Mouse (Mus musculus): ENCODE results near the gene Rfx8. TPM values are rescaled to one million over a fixed set of nuclear protein-coding genes. Genes with fewer than 3 reads are reported as not detected.

Rfx8 gene
- total RNA-seq (2017), result 0.65 and 3.3 TPM in 2 replicates

DNA sequence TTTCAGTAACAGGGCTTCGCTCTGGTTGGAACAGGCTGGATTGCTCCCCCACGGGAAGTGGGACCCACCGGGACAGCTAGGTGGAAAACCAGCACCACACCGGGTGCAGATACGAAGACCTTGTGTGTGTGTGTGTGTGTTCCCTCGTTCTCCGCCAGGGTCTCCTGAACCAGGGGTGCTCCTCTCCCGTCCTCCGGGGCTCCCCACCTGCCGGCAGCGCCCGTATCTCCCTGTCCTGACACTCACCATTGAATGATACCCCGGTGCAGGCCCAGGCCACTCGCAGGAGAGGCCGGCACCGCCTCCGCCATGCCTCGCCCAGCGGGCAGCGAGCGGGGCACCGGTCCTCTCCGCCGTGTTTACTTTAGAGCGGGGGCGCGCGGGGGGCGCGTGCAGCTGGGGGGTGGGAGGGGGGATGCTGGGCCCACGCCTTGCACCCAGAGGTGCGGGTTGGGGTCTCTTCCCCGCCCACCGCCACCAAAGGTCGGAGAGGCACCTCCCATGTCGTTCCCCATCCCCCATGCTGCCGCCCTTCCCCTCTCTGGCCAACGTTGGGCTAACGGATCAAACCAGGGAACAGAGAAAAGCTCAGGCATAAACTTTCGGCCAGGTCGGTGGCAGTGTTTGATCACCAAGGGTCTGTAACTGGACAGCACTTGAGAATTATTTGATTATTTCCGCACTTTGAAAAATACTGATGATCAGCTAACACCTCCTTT is at the start of gene Rfx8:
TSS of gene Rfx8 (minus strand) at position 366 of the 719 bp plus-strand sequence.
- peak; percentile 27 to 32; a peak in 2 of 4 replicates for ATAC-seq (replicated peaks in 1 of 2; ENCODE audit: insufficient read depth in 1 of 2, low FRiP score in 2 of 2, low TSS enrichment in 1 of 2, low read depth in 1 of 2, poor library complexity in 2 of 2, severe bottlenecking in 2 of 2)

DNA sequence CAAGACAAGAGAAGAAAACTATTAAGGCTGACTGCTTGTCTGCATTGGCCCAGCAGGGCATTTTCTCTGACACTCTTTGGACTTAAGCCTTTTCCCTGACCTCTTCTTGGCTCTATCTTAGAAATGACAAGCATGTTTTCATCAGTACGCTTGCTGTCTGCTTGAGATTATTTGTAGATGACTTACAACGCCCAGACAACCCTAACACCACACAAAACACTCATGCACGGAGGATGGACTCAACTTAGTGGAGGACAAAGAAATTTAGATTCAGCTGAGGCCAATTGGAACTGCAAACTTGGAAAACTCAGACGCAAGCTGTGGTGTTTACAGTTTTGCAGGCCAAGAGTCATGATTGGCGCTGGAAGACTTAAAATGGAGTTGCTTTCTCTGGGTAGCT is 49.6 kb upstream of the Rfx8 start:
- ATAC-seq (replicated peaks in 1 of 2; ENCODE audit: insufficient read depth in 1 of 2, low FRiP score in 2 of 2, low TSS enrichment in 1 of 2, low read depth in 1 of 2, poor library complexity in 2 of 2, severe bottlenecking in 2 of 2), result no peak

DNA sequence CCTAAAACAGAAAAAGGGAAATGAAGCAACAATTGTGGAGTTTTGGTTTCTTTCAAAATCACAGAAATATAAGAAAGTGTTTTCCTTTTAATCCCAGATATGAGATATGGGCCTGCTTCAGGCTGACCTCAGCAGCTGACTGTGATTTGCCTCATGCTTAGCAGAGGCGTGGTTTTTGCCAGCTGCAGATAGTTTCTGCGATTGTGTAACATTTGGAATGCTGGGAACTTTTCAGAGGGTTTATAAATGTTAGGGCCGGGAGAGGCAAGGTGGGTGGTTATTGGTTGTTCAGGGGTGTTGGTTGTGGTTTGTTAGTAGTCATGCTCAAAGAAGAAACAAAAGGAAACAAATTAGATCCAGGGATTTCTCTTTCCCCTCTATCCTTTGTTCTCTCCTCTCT is 47.2 kb upstream of the Rfx8 start:
- ATAC-seq (replicated peaks in 1 of 2; ENCODE audit: insufficient read depth in 1 of 2, low FRiP score in 2 of 2, low TSS enrichment in 1 of 2, low read depth in 1 of 2, poor library complexity in 2 of 2, severe bottlenecking in 2 of 2), result no peak

DNA sequence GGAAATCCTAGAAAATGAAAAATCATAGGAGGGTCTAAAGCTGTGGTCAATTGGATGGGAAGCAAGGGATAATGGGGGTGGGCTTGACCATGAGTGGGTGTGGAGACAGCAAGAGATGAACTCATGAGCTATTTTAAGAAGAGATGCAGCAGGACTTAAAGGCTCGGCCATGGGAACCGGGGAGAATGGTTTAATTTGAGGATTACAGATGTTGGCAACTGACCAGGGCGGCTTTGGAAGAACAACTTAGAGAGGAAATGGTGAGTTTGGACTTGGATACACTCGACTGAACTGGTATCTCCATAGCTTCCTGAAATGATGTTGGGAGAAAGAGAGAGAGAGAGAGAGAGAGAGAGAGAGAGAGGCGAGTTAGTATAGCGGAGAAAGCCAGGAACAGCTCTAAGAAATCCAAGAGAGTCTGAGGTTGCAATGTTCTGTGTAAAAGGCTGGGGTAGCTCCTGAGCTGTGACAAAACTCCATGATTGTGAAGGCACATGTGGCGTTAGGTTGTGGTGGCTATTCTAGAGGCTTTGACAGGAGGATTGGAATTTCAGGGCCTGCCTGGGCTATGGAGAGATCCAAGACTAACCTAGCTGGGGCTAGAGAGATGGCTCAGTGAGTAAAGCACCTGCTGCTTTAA is 45.2 kb upstream of the Rfx8 start:
- ATAC-seq (replicated peaks in 1 of 2; ENCODE audit: insufficient read depth in 1 of 2, low FRiP score in 2 of 2, low TSS enrichment in 1 of 2, low read depth in 1 of 2, poor library complexity in 2 of 2, severe bottlenecking in 2 of 2), result no peak

DNA sequence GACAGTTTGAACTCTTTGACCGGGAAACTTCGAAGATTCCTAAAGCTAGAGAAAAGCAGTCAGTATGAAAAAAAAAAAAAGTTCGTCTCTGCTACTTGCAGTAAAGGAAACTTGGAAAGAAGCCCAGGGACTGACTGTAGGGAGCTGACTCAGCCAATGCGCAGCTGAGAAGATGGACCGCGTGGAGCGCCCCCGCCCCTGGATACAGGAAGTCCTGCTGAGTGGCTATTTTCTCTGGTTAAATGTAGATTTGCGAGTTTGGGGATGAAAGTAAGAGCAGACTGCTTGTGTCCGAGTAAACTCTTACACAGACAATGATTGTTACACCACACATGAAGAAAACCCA is 41.2 kb upstream of the Rfx8 start:
- peak; percentile 69 to 84 for ATAC-seq (replicated peaks in 1 of 2; ENCODE audit: insufficient read depth in 1 of 2, low FRiP score in 2 of 2, low TSS enrichment in 1 of 2, low read depth in 1 of 2, poor library complexity in 2 of 2, severe bottlenecking in 2 of 2)

DNA sequence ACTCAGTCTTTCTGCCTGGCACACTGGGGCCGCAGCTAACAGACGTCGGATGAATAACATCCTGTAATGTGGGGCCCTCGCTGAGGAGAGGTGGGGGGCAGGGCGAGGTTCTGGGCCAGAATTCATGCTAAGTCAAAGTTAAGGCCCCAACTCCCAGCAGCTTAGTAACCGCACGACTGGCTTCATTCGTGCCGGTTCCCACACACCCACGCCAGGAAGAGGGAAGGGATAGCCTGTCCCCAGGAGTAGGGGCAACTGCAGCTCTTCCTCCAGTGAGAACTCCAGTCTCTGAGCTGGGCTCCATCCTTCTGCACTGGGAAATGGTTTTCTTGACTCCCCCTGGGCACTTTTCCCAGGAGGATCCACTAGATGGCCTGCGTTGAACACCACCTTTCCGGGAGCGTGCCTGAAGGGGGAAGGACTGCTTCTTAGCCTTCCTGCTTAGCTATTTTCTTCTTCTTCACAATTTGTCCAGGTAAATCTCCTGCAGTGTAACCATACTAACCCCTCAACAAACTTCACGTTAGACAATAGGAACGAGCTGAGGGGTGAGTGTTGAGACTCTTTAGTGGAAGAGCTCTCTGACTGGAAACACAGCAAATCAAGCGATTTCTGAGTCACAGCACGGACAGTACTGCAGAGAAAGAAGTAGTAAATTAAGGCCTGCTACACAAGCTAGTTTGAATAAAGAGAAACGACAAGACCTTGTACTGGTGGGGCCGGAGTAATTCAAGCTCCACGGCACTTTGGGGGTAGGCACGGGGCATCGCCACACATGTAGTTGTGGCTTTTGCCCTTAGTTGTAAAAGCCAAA is 40.6 kb upstream of the Rfx8 start:
- ATAC-seq (replicated peaks in 1 of 2; ENCODE audit: insufficient read depth in 1 of 2, low FRiP score in 2 of 2, low TSS enrichment in 1 of 2, low read depth in 1 of 2, poor library complexity in 2 of 2, severe bottlenecking in 2 of 2), result peak; percentile 47 to 57; a peak in 3 of 4 replicates

DNA sequence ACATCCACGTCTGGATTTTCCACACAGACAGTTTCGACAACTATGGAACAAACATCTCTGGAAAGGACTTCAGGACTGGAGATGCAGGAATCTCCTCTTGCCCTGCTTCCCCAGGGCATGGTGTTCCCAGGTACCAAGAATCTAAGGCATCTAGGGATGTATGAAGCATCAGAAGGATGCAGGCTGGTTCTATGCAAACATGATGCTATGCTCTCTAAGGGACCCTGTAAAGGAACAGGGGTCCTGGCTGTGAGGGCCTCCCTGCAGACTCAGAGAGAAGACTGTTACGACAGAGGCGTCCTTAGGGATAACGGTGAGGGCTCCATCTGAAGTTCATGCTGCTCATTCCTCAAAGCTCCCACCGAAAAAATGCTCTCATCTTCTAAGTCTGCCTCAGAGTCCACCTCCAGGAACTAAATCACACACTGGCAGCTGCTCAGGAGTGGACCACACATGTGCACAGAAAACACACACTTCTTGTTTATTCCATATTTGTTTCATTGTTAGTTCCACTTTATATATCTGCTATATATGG is 39.5 kb upstream of the Rfx8 start:
- no peak for ATAC-seq (replicated peaks in 1 of 2; ENCODE audit: insufficient read depth in 1 of 2, low FRiP score in 2 of 2, low TSS enrichment in 1 of 2, low read depth in 1 of 2, poor library complexity in 2 of 2, severe bottlenecking in 2 of 2)

DNA sequence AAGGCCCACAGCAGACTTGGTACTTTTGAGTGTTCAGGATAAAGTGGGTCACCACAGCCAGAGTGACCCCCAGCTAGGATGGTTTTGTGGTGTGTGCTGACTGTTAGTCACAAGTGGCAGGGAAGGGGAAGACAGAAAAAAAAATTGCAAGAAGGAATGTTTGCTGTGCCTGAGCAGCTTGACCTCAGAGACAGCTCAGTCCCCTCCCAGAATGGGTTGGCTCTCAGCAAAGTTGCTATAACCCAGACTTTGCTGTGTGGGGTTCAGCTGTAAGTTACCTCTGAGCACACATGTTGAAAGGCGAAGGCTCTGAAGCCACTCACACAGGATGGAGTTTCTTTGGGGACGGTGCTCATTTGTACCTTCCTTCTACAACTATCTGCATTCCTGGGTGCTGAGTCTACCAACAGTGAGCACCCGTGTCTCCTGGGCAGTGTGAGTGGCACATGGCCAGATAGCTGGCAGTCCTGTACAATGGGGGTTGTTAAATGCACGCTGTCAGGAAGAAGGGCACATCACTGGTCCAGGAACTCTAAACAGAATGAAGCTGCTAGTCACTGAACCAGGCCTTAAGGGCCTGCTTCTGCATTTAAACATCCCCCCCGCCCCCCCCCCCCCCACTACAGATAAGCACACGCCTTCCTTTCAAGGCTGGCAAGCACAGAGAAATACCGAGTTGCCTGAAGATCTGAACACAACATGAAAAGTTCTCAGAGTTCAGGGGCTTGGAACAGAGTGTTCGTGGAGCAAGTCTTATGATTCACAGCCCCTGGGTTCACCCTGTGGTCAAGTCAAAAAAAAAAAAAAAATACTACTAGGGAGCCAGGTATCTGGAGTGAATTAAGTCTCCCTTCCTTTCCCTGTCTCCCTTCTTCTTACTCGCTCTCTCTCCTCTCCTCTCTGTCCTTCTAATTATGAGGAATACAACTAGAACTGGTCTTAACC is 38.7 kb upstream of the Rfx8 start:
- ATAC-seq (replicated peaks in 1 of 2; ENCODE audit: insufficient read depth in 1 of 2, low FRiP score in 2 of 2, low TSS enrichment in 1 of 2, low read depth in 1 of 2, poor library complexity in 2 of 2, severe bottlenecking in 2 of 2), result no peak

DNA sequence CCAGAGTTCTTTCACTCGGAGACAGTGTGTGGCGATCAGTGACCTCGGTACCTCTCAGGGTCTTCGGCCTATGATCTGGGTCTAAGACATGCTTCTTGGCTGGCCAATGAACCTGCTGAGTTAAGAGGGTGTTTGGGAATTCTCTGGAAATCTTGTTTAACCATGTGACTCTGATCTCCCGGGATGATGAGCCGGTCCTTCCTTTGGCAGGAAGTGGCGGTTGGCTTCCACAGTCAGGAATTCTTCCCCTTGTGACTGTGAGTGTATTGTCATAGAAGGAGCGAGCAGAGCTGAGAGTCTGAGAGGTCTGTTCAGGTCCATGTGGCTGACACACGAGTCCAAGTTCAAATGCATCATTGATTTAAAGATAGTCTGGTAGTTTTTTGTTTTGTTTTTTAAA is 37.4 kb upstream of the Rfx8 start:
- no peak for ATAC-seq (replicated peaks in 1 of 2; ENCODE audit: insufficient read depth in 1 of 2, low FRiP score in 2 of 2, low TSS enrichment in 1 of 2, low read depth in 1 of 2, poor library complexity in 2 of 2, severe bottlenecking in 2 of 2)

DNA sequence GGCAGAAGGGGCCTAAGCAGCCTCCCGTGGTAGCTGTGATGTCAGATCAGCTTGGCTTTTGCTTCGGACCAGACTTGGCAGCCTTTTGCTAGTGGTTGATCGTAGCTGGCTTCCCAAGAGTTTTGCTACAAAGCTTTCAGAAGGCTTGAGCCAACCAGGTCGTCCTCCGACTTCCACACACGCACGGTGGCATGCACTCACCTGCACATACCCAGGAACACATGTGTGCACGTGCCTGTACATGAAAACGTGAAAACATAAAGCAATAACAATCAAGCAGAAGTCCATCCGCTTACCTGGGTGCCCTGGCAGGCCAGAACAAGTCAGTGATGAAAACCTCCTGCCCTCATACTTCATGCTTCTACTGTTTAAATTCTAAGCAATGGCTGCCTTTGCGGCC is 36.2 kb upstream of the Rfx8 start:
- ATAC-seq (replicated peaks in 1 of 2; ENCODE audit: insufficient read depth in 1 of 2, low FRiP score in 2 of 2, low TSS enrichment in 1 of 2, low read depth in 1 of 2, poor library complexity in 2 of 2, severe bottlenecking in 2 of 2), result no peak

DNA sequence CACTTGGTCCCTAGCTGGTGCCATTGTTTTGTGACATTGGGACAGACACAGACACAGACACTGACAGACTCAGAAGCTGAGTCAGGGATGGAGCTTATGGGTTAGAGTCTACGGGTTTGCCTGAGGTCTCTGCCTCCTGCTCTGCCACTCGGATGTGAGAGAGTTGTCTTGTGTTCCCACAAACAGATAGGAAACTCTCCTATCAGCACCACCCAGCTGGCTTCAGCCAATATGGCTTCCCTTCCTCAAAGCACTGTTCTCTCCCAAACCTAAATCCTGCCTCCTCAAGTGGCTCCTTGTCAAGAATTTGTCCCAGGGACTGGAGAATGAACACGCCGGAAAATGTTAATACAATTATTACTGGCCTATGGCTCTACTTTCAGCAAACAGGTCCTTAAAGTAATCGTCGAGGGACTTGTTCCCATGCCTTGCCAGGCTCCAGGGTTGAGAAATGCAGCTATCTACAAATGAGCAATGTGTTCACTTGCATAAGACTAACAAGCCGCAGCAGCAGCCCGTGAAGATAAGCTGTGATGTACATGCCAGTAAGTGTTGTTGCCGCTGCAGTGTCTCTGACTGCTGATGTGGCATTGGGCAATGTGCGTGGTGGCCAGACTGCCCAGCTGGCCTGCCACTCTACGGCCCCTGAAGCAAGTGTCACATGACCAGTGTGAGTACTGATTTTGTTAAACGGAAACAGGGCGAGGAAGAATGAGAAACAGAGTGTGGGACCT is 33.6 kb upstream of the Rfx8 start:
- ATAC-seq (replicated peaks in 1 of 2; ENCODE audit: insufficient read depth in 1 of 2, low FRiP score in 2 of 2, low TSS enrichment in 1 of 2, low read depth in 1 of 2, poor library complexity in 2 of 2, severe bottlenecking in 2 of 2), result peak; percentile 25 to 56; a peak in 1 of 4 replicates

DNA sequence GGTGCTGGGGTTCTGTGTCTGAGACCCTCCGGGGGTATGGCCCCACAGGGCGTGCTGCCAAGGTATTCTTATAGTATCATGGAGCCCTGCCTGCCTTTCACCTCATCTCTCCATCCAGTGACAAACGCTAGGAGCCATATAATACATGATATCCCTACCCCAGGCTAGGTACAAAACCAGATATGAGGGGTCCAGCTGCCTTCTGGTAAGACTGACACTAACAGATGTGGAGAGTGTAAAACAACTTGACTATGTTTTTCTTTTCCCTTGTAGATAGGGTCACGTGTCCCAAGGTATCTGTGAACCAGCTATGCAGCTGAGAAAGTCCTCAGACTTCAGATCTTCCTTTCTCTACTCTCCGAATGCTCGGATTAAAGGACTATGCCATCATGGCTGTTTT is 30.7 kb upstream of the Rfx8 start:
- ATAC-seq (replicated peaks in 1 of 2; ENCODE audit: insufficient read depth in 1 of 2, low FRiP score in 2 of 2, low TSS enrichment in 1 of 2, low read depth in 1 of 2, poor library complexity in 2 of 2, severe bottlenecking in 2 of 2), result no peak

DNA sequence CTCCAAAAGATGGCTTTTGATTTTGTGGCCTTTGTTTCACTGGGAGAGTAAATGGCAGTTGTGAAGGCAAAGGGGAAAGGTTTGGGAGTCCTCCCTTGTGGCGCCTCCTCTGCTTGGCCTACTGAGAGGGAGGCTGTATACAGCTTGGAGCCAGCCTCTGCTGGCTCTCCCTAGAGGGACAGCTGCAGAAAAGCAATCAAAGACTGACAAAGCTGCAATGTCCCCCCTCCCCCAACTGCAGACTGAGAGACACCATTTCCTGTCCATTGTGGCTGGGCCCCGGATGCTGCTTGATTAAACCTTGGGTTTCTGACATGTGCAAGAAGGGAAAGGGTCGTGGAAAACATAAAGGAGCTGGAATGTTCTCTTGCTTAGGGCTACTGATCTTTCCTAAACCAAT is 28.9 kb upstream of the Rfx8 start:
- ATAC-seq (replicated peaks in 1 of 2; ENCODE audit: insufficient read depth in 1 of 2, low FRiP score in 2 of 2, low TSS enrichment in 1 of 2, low read depth in 1 of 2, poor library complexity in 2 of 2, severe bottlenecking in 2 of 2), result no peak

DNA sequence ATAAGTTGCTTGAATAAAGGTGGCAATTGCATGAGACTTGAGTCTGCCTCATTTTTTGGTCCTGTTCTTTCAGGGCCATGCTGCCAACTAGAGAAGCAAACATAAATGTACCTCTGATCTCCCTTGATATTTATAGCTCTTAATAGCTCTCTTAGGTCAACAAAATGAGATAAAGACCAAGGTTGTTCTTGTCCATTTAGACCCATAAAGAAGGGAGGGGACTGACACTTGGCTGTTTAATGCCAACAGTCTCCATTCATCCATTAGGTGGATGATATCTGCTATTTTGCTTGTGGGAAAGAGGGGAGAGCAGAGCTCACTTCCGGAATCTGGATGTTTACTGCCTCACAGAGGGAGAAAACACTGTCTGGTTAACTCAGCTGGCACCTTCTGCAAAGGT is 28.4 kb upstream of the Rfx8 start:
- no peak for ATAC-seq (replicated peaks in 1 of 2; ENCODE audit: insufficient read depth in 1 of 2, low FRiP score in 2 of 2, low TSS enrichment in 1 of 2, low read depth in 1 of 2, poor library complexity in 2 of 2, severe bottlenecking in 2 of 2)

DNA sequence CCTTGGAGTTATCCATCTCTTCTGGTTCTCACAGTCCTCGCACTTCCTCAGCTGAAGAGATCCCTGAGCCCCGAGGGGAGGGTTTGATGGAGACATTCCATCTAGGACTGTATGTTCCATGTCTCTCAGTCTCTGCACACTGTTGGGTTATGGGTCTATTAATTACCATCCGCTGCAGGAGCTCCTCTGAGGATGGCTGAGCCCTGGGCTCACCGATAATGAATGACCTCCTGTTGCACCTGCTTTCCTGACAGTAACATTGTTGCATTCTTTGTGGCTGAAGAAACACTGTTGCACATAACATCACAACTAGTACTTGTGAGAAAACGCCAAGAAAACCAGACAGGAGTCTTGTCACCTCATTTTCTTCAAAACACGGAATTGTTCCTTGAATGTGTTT is 27.9 kb upstream of the Rfx8 start:
- ATAC-seq (replicated peaks in 1 of 2; ENCODE audit: insufficient read depth in 1 of 2, low FRiP score in 2 of 2, low TSS enrichment in 1 of 2, low read depth in 1 of 2, poor library complexity in 2 of 2, severe bottlenecking in 2 of 2), result no peak

DNA sequence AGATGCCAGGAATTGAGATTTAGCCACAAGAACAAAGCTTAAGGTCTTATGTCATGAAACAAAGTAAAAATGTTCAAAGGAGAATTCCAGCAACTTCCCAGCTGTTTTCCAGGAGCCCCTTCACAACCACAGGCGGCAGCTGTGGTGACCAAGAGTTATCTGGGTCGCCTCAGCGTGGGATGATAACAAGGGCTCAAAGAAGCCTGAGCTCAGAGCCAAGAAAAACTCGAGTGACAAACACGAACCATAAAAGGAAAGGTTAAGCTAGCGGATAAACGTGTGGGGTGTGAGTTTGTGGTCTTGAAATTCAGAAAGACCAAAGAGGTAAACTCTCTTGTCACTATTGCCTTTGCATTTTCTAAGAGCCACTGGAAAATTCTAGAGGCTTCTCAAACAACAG is 25.7 kb upstream of the Rfx8 start:
- ATAC-seq (replicated peaks in 1 of 2; ENCODE audit: insufficient read depth in 1 of 2, low FRiP score in 2 of 2, low TSS enrichment in 1 of 2, low read depth in 1 of 2, poor library complexity in 2 of 2, severe bottlenecking in 2 of 2), result no peak

DNA sequence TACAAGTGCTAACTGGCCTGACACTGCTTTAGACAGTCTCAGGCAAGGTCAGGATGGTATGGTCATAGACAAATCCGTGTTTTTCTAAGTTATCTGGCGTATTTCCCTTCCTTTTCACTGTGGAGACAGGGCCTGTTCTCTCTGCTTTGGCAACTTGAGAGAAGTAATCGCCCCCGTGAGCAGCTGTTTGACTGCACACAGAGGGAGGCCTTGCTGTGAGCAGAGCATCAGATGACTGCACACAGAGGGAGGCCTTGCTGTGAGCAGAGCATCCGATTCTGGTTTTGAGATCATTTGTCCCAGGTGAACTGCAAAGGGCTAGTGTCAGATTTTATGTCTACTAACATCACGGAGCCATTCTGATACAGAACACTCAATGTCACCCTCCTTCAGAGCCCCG is 20.2 kb upstream of the Rfx8 start:
- ATAC-seq (replicated peaks in 1 of 2; ENCODE audit: insufficient read depth in 1 of 2, low FRiP score in 2 of 2, low TSS enrichment in 1 of 2, low read depth in 1 of 2, poor library complexity in 2 of 2, severe bottlenecking in 2 of 2), result no peak

Measured in hematopoietic stem cell, adult 5-6 weeks (primary cell).